Comparison of ENCODE assay signal across 23 mouse cellular contexts in the genomic region with DNA sequence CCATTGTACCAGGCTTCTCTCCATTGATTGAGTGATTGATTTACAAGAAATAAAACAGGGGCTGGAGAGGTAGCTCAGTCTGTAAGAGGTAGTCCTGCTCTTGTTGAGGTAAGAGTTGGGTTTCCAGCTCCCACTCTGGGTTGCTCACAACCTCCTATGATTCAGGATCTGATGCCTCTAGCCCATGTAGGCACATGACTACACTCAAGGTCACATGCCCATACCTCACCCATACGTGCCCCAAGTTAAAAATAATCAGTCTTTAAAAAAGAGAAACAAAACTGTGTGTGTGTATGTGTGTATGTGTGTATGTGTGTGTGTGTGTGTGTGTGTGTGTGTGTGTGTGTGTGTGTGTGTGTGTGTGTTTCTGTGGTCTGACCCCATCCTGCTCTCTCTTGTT. TPM values are rescaled to one million over a fixed set of nuclear protein-coding genes. Genes with fewer than 3 reads are reported as not detected.
A peak's percentile ranks its signal among the peaks of the same experiment; 100 is the strongest.
DNase-seq lines count a peak whose midpoint lies in the region; ATAC-seq and TF ChIP-seq lines count a peak whose summit lies in the region.
"Had no signal": no experiment of that assay in that cellular context is flagged by ENCODE, and none has a peak within 500 bp of the region (broad histone marks: within the 10 kb centered on the region; RNA-seq: fewer than 3 reads in every experiment).

No protein-coding gene starts in this region.

- H3K4me3 ChIP-seq in CH12.LX (replicated peaks in 1 of 3; ENCODE audit: low read depth in 2 of 3, low read length in 2 of 3, poor library complexity in 1 of 3) (no peak overlapping the region), MEL (ENCODE audit: control insufficient read depth in 1 of 2, insufficient read depth in 1 of 2, low read depth in 2 of 2, low read length in 2 of 2) (no peak overlapping the region)
- no peak overlapping the region for H3K4me3 ChIP-seq in hindbrain, embryonic 11.5 days (ENCODE audit: low read depth, low read length)

- no peak for TF ChIP-seq CTCF in CH12.LX (conservative IDR thresholded peaks at IDR 0.05 in 1 of 2, IDR thresholded peaks at IDR 0.05 in 1 of 2; ENCODE audit: low read depth in 2 of 2, low read length in 2 of 2)
- TF ChIP-seq CTCF in MEL (IDR thresholded peaks at IDR 0.05 in 2 of 3, conservative IDR thresholded peaks at IDR 0.05 in 1 of 3; ENCODE audit: control insufficient read depth in 1 of 3, insufficient read depth in 1 of 3, low read depth in 2 of 3, low read length in 3 of 3, poor library complexity in 1 of 3, severe bottlenecking in 1 of 3): no peak

- no peak for TF ChIP-seq RAD21 in CH12.LX (IDR thresholded peaks at IDR 0.05; ENCODE audit: low read depth, low read length)
- TF ChIP-seq RAD21 in MEL (IDR thresholded peaks at IDR 0.05; ENCODE audit: low read depth, low read length): no peak

- WGBS in hindbrain, embryonic 11.5 days: 90% methylated on average over 1 of the region's 1 CpGs

- dilution Hi-C loops in CH12.LX (cut with MboI; ENCODE audit: extremely low pct_ligation_motif_present, extremely low pct_unique_long_range_greater_than_20kb, low sequenced_read_pairs): no loop called here

- intact Hi-C loops in left cerebral cortex, postnatal 25 days (cut with DNase I): no loop called here

- TF ChIP-seq EP300 in CH12.LX (IDR thresholded peaks at IDR 0.05; ENCODE audit: low read length): no peak
- TF ChIP-seq EP300 in MEL (IDR thresholded peaks at IDR 0.05; ENCODE audit: low read depth in 1 of 2, low read length in 2 of 2): no peak

- in situ Hi-C loops in CH12.LX (cut with MboI; ENCODE audit: low pct_ligation_motif_present, low pct_unique_long_range_greater_than_20kb, low sequenced_read_pairs): no loop called here

- H3K9me3 ChIP-seq in CH12.LX (replicated peaks; ENCODE audit: low read length): peaks cover 3% of the 10 kb centered on the region
- no peaks in the 10 kb centered on the region; the same call in 1 of the 2 replicates for H3K9me3 ChIP-seq in MEL (replicated peaks; ENCODE audit: insufficient read depth, low read length)
- no peaks in the 10 kb centered on the region for H3K9me3 ChIP-seq in hindbrain, embryonic 11.5 days (ENCODE audit: control insufficient read depth, low read length)

- H3K4me2 ChIP-seq in CH12.LX (ENCODE audit: insufficient read depth, low read depth, poor library complexity, severe bottlenecking): no peak overlapping the region
- no peak overlapping the region for H3K4me2 ChIP-seq in hindbrain, embryonic 11.5 days (replicated peaks; ENCODE audit: low read depth, low read length)

- ATAC-seq in hindbrain, embryonic 11.5 days (ENCODE audit: low FRiP score): no peak
- ATAC-seq: activated CD4-positive, CD25-positive, alpha-beta regulatory T cell, adult 4 months; CD4-positive, CD25-positive, alpha-beta regulatory T cell, adult 4 months; Patski had no signal

- TF ChIP-seq POLR2A in CH12.LX (IDR thresholded peaks at IDR 0.05; ENCODE audit: low read depth, low read length): no peak
- no peak for TF ChIP-seq POLR2A in MEL (IDR thresholded peaks at IDR 0.05; ENCODE audit: control insufficient read depth in 1 of 2, insufficient read depth in 1 of 2, low read depth in 1 of 2, low read length in 2 of 2, poor library complexity in 1 of 2)

- H3K9ac ChIP-seq in CH12.LX (ENCODE audit: insufficient read depth, low read depth): no peak overlapping the region
- H3K9ac ChIP-seq in MEL (ENCODE audit: control insufficient read depth, low read depth, low read length, poor library complexity, severe bottlenecking): no peak overlapping the region
- H3K9ac ChIP-seq in hindbrain, embryonic 11.5 days (ENCODE audit: low read depth, low read length): no peak overlapping the region

- peak; percentile 37 for DNase-seq in 416B (ENCODE audit: low read depth)
- DNase-seq in CH12.LX (ENCODE audit: extremely low read depth): no peak
- no peak for DNase-seq in MEL (ENCODE audit: low read depth, low spot score)
- DNase-seq in splenic B cell, adult 2 months (ENCODE audit: low read depth, low spot score): peak; percentile 52
- no peak for DNase-seq in layer of hippocampus, postnatal 36 days
- no peak for DNase-seq in left cerebral cortex, postnatal 25 days (ENCODE audit: low spot score in 2 of 2)
- DNase-seq in urinary bladder, adult 2 months (ENCODE audit: low spot score): no peak
- DNase-seq in hindbrain, embryonic 11.5 days (ENCODE audit: low spot score): no peak
- DNase-seq: adrenal gland, adult 2 months; adrenal gland, adult 8-10 months; adrenal gland, postnatal 10 days; adrenal gland, postnatal 14 days; adrenal gland, postnatal 25 days; adrenal gland, postnatal 36 days; cerebellum, adult 11 months; cerebellum, adult 11-12 months; cerebellum, adult 18-20 months; cerebellum, adult 2 months; cerebellum, adult 8-10 months had no signal

- H3K79me2 ChIP-seq in CH12.LX (replicated peaks; ENCODE audit: control insufficient read depth, extremely low read depth, insufficient read depth, poor library complexity, severe bottlenecking) (no peaks in the 10 kb centered on the region), MEL (ENCODE audit: control insufficient read depth, insufficient read depth, low read length, poor library complexity) (no peaks in the 10 kb centered on the region)

- H3K36me3 ChIP-seq in CH12.LX (replicated peaks in 1 of 2; ENCODE audit: control insufficient read depth in 1 of 2, insufficient read depth in 1 of 2, low read length in 1 of 2) (no peaks in the 10 kb centered on the region), MEL (ENCODE audit: control insufficient read depth in 1 of 2, insufficient read depth in 2 of 2, low read length in 2 of 2) (peaks cover 0 to 4% of the 10 kb centered on the region in 2 experiments; a peak in 2 of 4 replicates)
- H3K36me3 ChIP-seq in splenic B cell, adult 2 months (ENCODE audit: control insufficient read depth, insufficient read depth, low read length, poor library complexity, severe bottlenecking): no peaks in the 10 kb centered on the region
- no peaks in the 10 kb centered on the region for H3K36me3 ChIP-seq in hindbrain, embryonic 11.5 days (ENCODE audit: control insufficient read depth, insufficient read depth, low read length)
- H3K36me3 ChIP-seq: G1E had no signal

- no peak overlapping the region for H3K27ac ChIP-seq in CH12.LX (ENCODE audit: insufficient read depth, low read depth)
- no peak overlapping the region for H3K27ac ChIP-seq in MEL (ENCODE audit: control insufficient read depth, low read depth, low read length)
- no peak overlapping the region for H3K27ac ChIP-seq in hindbrain, embryonic 11.5 days (ENCODE audit: low read depth, low read length)

- peaks cover 2% of the 10 kb centered on the region for H3K27me3 ChIP-seq in CH12.LX (replicated peaks)
- no peaks in the 10 kb centered on the region for H3K27me3 ChIP-seq in MEL (ENCODE audit: control insufficient read depth in 1 of 2, insufficient read depth in 2 of 2, low read length in 2 of 2)
- H3K27me3 ChIP-seq in splenic B cell, adult 2 months (ENCODE audit: control insufficient read depth, insufficient read depth, low read length, poor library complexity, severe bottlenecking): no peaks in the 10 kb centered on the region
- H3K27me3 ChIP-seq in hindbrain, embryonic 11.5 days (ENCODE audit: control insufficient read depth, insufficient read depth, low read length): no peaks in the 10 kb centered on the region
- H3K27me3 ChIP-seq: Patski had no signal

- peaks cover 2 to 10% of the 10 kb centered on the region in 2 experiments; a peak in 1 of 4 replicates for H3K4me1 ChIP-seq in CH12.LX (ENCODE audit: control insufficient read depth in 1 of 2, insufficient read depth in 2 of 2)
- peaks cover 9 to 19% of the 10 kb centered on the region in 2 experiments for H3K4me1 ChIP-seq in MEL (ENCODE audit: control insufficient read depth in 1 of 2, insufficient read depth in 2 of 2, low read length in 2 of 2)
- H3K4me1 ChIP-seq in hindbrain, embryonic 11.5 days (replicated peaks; ENCODE audit: control insufficient read depth, insufficient read depth, low read length): no peaks in the 10 kb centered on the region

RNA-seq across cellular contexts. Expression of a gene that starts 18.0 kb away (rescaled TPM):
- 0.47 and 1.3 TPM in 2 replicates for total RNA-seq in CH12.LX (2012; rRNA removed)
- total RNA-seq in CH12.LX (2014; rRNA removed): 1.4 and 2.3 TPM in 2 replicates
- 3.2 and 4.1 TPM in 2 replicates for polyA plus RNA-seq in CH12.LX (2012; ENCODE audit: insufficient read length, low read depth)
- 0.46 and 1.2 TPM in 2 replicates for total RNA-seq in MEL (2012; rRNA removed)
- 1 to 10 TPM in 1 of 2 experiments, not detected in 1; 2.6 TPM for polyA plus RNA-seq in MEL (2012; ENCODE audit: insufficient read depth in 1 of 2, insufficient read length in 2 of 2, low read depth in 1 of 2, low replicate concordance in 2 of 2, missing spikeins in 1 of 2)
- total RNA-seq in layer of hippocampus, postnatal 36 days (2021): 1 to 10 TPM; 1.5 to 2.4 TPM
- 1 to 10 TPM; 1.1 to 1.7 TPM for total RNA-seq in left cerebral cortex, postnatal 25 days (2021)
- 2.2 and 3.8 TPM in 2 replicates for polyA plus RNA-seq in urinary bladder, adult 2 months (2012; rRNA removed)
- polyA plus RNA-seq in hindbrain, embryonic 11.5 days (2014; fragmentation: Nextera tagmentation; extraction: Ambion mirVana): 19.8 and 22.2 TPM in 2 replicates

RNA-seq across cellular contexts. Expression of a gene that starts 40.1 kb away (rescaled TPM):
- total RNA-seq in CH12.LX (2012; rRNA removed) (5.7 and 8.6 TPM in 2 replicates), CH12.LX (2014; rRNA removed) (5.9 and 6.2 TPM in 2 replicates), MEL (2012; rRNA removed) (4.9 and 5.1 TPM in 2 replicates)
- polyA plus RNA-seq in CH12.LX (2012; ENCODE audit: insufficient read length, low read depth) (7.4 and 7.9 TPM in 2 replicates), MEL (2012; ENCODE audit: insufficient read depth in 1 of 2, insufficient read length in 2 of 2, low read depth in 1 of 2, low replicate concordance in 2 of 2, missing spikeins in 1 of 2) (1 to 10 TPM in 1 of 2 experiments, not detected in 1; 9.2 TPM)
- 10 to 100 TPM; 13.0 to 13.3 TPM for total RNA-seq in layer of hippocampus, postnatal 36 days (2021)
- 10 to 100 TPM; 20.3 to 24.2 TPM for total RNA-seq in left cerebral cortex, postnatal 25 days (2021)
- 16.6 and 17.1 TPM in 2 replicates for polyA plus RNA-seq in urinary bladder, adult 2 months (2012; rRNA removed)
- 7.8 and 8.8 TPM in 2 replicates for polyA plus RNA-seq in hindbrain, embryonic 11.5 days (2014; fragmentation: Nextera tagmentation; extraction: Ambion mirVana)

RNA-seq across cellular contexts. Expression of a gene that starts 42.9 kb away (rescaled TPM):
- total RNA-seq in CH12.LX (2012; rRNA removed) (0.42 and 0.50 TPM in 2 replicates), CH12.LX (2014; rRNA removed) (not detected in 2 replicates), MEL (2012; rRNA removed) (0.58 and 0.78 TPM in 2 replicates)
- polyA plus RNA-seq in CH12.LX (2012; ENCODE audit: insufficient read length, low read depth) (3.6 and 4.1 TPM in 2 replicates), MEL (2012; ENCODE audit: insufficient read depth in 1 of 2, insufficient read length in 2 of 2, low read depth in 1 of 2, low replicate concordance in 2 of 2, missing spikeins in 1 of 2) (10 to 100 TPM in 1 of 2 experiments, not detected in 1; 43.5 TPM)
- 1,000 to 10,000 TPM; 1,507 to 1,630 TPM for total RNA-seq in layer of hippocampus, postnatal 36 days (2021)
- total RNA-seq in left cerebral cortex, postnatal 25 days (2021): 1,000 to 10,000 TPM; 2,274 to 2,374 TPM
- 1.8 and 1.9 TPM in 2 replicates for polyA plus RNA-seq in urinary bladder, adult 2 months (2012; rRNA removed)
- polyA plus RNA-seq in hindbrain, embryonic 11.5 days (2014; fragmentation: Nextera tagmentation; extraction: Ambion mirVana): 3.4 TPM in 2 replicates

RNA-seq across cellular contexts. Expression of a gene that starts 56.5 kb away (rescaled TPM):
- not detected in 2 replicates for total RNA-seq in CH12.LX (2012; rRNA removed)
- not detected in 2 replicates for total RNA-seq in CH12.LX (2014; rRNA removed)
- not detected in 2 replicates for polyA plus RNA-seq in CH12.LX (2012; ENCODE audit: insufficient read length, low read depth)
- not detected in 2 replicates for total RNA-seq in MEL (2012; rRNA removed)
- under 1 TPM in 1 of 2 experiments, not detected in 1; 0.64 TPM for polyA plus RNA-seq in MEL (2012; ENCODE audit: insufficient read depth in 1 of 2, insufficient read length in 2 of 2, low read depth in 1 of 2, low replicate concordance in 2 of 2, missing spikeins in 1 of 2)
- total RNA-seq in layer of hippocampus, postnatal 36 days (2021): 1 to 10 TPM; 2.7 to 4.7 TPM
- 1 to 10 TPM; 3.5 to 4.4 TPM for total RNA-seq in left cerebral cortex, postnatal 25 days (2021)
- polyA plus RNA-seq in urinary bladder, adult 2 months (2012; rRNA removed): 151 and 161 TPM in 2 replicates
- 0.80 and 0.85 TPM in 2 replicates for polyA plus RNA-seq in hindbrain, embryonic 11.5 days (2014; fragmentation: Nextera tagmentation; extraction: Ambion mirVana)
- polyA plus RNA-seq: activated CD4-positive, CD25-positive, alpha-beta regulatory T cell, adult 4 months; CD4-positive, CD25-positive, alpha-beta regulatory T cell, adult 4 months; G1E had no signal

Comparison
In these comparisons a context has a peak if more than half of its experiments do, and no peak if none do; other contexts are left out.
1. DNase-seq: peak in 416B (single experiment) and splenic B cell, adult 2 months (single experiment); none in CH12.LX (single experiment), MEL (single experiment), layer of hippocampus, postnatal 36 days (0 of 2), left cerebral cortex, postnatal 25 days (0 of 2), urinary bladder, adult 2 months (single experiment) and hindbrain, embryonic 11.5 days (single experiment).
2. RNA of a gene that starts 42.9 kb away (total RNA-seq): 2,274 to 2,374 TPM in left cerebral cortex, postnatal 25 days and 1,507 to 1,630 TPM in layer of hippocampus, postnatal 36 days; 0.58 to 0.78 TPM in MEL and 0.42 to 0.50 TPM in CH12.LX; every median in the first group is over 100 times any median in the second.